Mouse (Mus musculus) heart, postnatal 4 days (tissue): ENCODE results near the gene Gsdmc4. TPM values are rescaled to one million over a fixed set of nuclear protein-coding genes. Genes with fewer than 3 reads are reported as not detected.

Experiments
- total RNA-seq, 2 experiments: library from RNA; stranded (reverse); gene quantifications; 2 replicates each; pipeline ENCODE4 v1.2.3; 2021

Gsdmc4 gene
- total RNA-seq, 2 experiments from 2014 or later: not detected

Other genes starting within 250 kb of the Gsdmc4 start
- not detected for gene Gsdmc2, start 67.1 kb downstream of the Gsdmc4 start, total RNA-seq
- gene Gsdmc3, start 33.7 kb downstream of the Gsdmc4 start, total RNA-seq: not detected
- gene Fam49b, start 148.2 kb upstream of the Gsdmc4 start, total RNA-seq: 10 to 100 TPM; 47.5 to 56.2 TPM